12 mouse cellular contexts compared by ENCODE assay signal in the genomic region with DNA sequence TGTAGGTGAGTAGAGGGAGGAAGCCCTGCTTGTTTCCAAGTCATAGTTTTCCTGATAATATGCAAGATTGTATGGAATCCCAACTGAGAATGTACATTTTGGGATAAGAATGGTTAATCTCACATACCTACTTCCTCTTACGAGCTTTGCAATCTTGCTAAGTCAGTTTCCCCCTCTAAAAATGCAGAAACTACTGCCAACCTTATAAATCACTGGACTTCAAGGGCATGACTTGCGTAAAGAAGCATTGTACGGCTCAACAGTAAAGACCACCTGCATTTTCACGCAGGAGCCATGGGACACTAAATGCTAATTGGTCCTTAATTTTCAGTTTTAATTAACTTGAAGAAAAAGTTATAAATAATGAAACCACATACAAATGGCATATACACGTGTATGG.
"Had no signal": no experiment of that assay in that cellular context is flagged by ENCODE, and none has a peak within 500 bp of the region (broad histone marks: within the 10 kb centered on the region; RNA-seq: fewer than 3 reads in every experiment).

No protein-coding gene starts in this region.

- DNase-seq: retina, postnatal 1 day; right cerebral cortex, adult 18-20 months; right cerebral cortex, postnatal 14 days; right cerebral cortex, postnatal 25 days; right cerebral cortex, postnatal 4 days; spleen, adult 18-20 months; thymus, adult 18-20 months; thymus, adult 2 months; thymus, postnatal 14 days; thymus, postnatal 25 days; thymus, postnatal 36 days; thymus, postnatal 4 days had no signal
